Mouse (Mus musculus) C2C12 (cell line): ENCODE measurements at regions not wholly inside any gene's neighbourhood (a gene's known extent, or its start where the extent isn't known, plus 50 kb on each side); places are given as distances from the start of the nearest gene placed in this dataset.

Experiments used
- CEBPB ChIP-seq: IDR thresholded peaks from one replicate; pipeline ENCODE4 v1.6.1; 2011; ENCODE audit warnings: low read depth, mild to moderate bottlenecking, control low read depth, moderate library complexity
- CTCF ChIP-seq: IDR thresholded peaks from one replicate; pipeline ENCODE4 v1.5.1; 2011; ENCODE audit not compliant: control insufficient read depth, insufficient read depth, insufficient read length
- MAX ChIP-seq: IDR thresholded peaks from one replicate; pipeline ENCODE4 v1.6.1; 2011; ENCODE audit warnings: mild to moderate bottlenecking, control low read depth
- MYOD1 ChIP-seq: IDR thresholded peaks from one replicate; pipeline ENCODE4 v1.6.1; 2011; ENCODE audit warnings: low read depth; ENCODE audit not compliant: control insufficient read depth, insufficient read length

GRCm38 (mm10) chr12:33497319-33497892 is 68.0 kb downstream of the Twistnb start:
- TF ChIP-seq CTCF (no peak), CEBPB (no peak), MAX (no peak), MYOD1 (no peak)
